Mouse (Mus musculus): ENCODE measurements around the gene Tmem267. TPM values are rescaled to one million over a fixed set of nuclear protein-coding genes. Genes with fewer than 3 reads are reported as not detected.
"Not testable (repeated sequence)": the region's sequence is repeated elsewhere in the genome, so short reads cannot be mapped to it uniquely, and the experiment has no call there.

Gene Tmem267
- total RNA-seq, 1 experiment from 2014 or later, result 2.9 TPM

- ATAC-seq (replicated peaks; ENCODE audit: insufficient number of reproducible peaks, low FRiP score, low TSS enrichment, poor library complexity, severe bottlenecking), result not testable (repeated sequence)
These were observed 116.1 kb downstream of the Tmem267 start for GRCm38 (mm10) chr13:119603890-119604289.

GRCm38 (mm10) chr13:119604322-119604721 is 116.5 kb downstream of the Tmem267 start:
- ATAC-seq (replicated peaks; ENCODE audit: insufficient number of reproducible peaks, low FRiP score, low TSS enrichment, poor library complexity, severe bottlenecking), result not testable (repeated sequence)

GRCm38 (mm10) chr13:119618841-119619240 is 131.0 kb downstream of the Tmem267 start:
- no peak for ATAC-seq (replicated peaks; ENCODE audit: insufficient number of reproducible peaks, low FRiP score, low TSS enrichment, poor library complexity, severe bottlenecking)

GRCm38 (mm10) chr13:119619735-119620134 is 131.9 kb downstream of the Tmem267 start:
- ATAC-seq (replicated peaks; ENCODE audit: insufficient number of reproducible peaks, low FRiP score, low TSS enrichment, poor library complexity, severe bottlenecking), result no peak

GRCm38 (mm10) chr13:119623634-119624033 is 135.8 kb downstream of the Tmem267 start, which contains the start of gene Ccl28:
Ccl28 (plus strand) TSS chr13:119623819.
- no peak for ATAC-seq (replicated peaks; ENCODE audit: insufficient number of reproducible peaks, low FRiP score, low TSS enrichment, poor library complexity, severe bottlenecking)

- ATAC-seq (replicated peaks; ENCODE audit: insufficient number of reproducible peaks, low FRiP score, low TSS enrichment, poor library complexity, severe bottlenecking), result not testable (repeated sequence)
These were observed 138.1 kb downstream of the Tmem267 start for GRCm38 (mm10) chr13:119625952-119626351.

GRCm38 (mm10) chr13:119631482-119632155 is 143.8 kb downstream of the Tmem267 start:
- ATAC-seq (replicated peaks; ENCODE audit: insufficient number of reproducible peaks, low FRiP score, low TSS enrichment, poor library complexity, severe bottlenecking), result peak; percentile 99

- no peak for ATAC-seq (replicated peaks; ENCODE audit: insufficient number of reproducible peaks, low FRiP score, low TSS enrichment, poor library complexity, severe bottlenecking)
These were observed 144.3 kb downstream of the Tmem267 start for GRCm38 (mm10) chr13:119632156-119632548.

GRCm38 (mm10) chr13:119635496-119635895 is 147.7 kb downstream of the Tmem267 start:
- no peak for ATAC-seq (replicated peaks; ENCODE audit: insufficient number of reproducible peaks, low FRiP score, low TSS enrichment, poor library complexity, severe bottlenecking)

GRCm38 (mm10) chr13:119637837-119638236 is 150.0 kb downstream of the Tmem267 start:
- no peak for ATAC-seq (replicated peaks; ENCODE audit: insufficient number of reproducible peaks, low FRiP score, low TSS enrichment, poor library complexity, severe bottlenecking)

GRCm38 (mm10) chr13:119638449-119638848 is 150.6 kb downstream of the Tmem267 start:
- ATAC-seq (replicated peaks; ENCODE audit: insufficient number of reproducible peaks, low FRiP score, low TSS enrichment, poor library complexity, severe bottlenecking), result no peak

GRCm38 (mm10) chr13:119639302-119639701 is 151.5 kb downstream of the Tmem267 start:
- no peak for ATAC-seq (replicated peaks; ENCODE audit: insufficient number of reproducible peaks, low FRiP score, low TSS enrichment, poor library complexity, severe bottlenecking)

GRCm38 (mm10) chr13:119640504-119640903 is 152.7 kb downstream of the Tmem267 start:
- no peak for ATAC-seq (replicated peaks; ENCODE audit: insufficient number of reproducible peaks, low FRiP score, low TSS enrichment, poor library complexity, severe bottlenecking)

- ATAC-seq (replicated peaks; ENCODE audit: insufficient number of reproducible peaks, low FRiP score, low TSS enrichment, poor library complexity, severe bottlenecking), result no peak
These were observed 153.3 kb downstream of the Tmem267 start for GRCm38 (mm10) chr13:119641145-119641544.

GRCm38 (mm10) chr13:119644769-119645168 is 156.9 kb downstream of the Tmem267 start:
- ATAC-seq (replicated peaks; ENCODE audit: insufficient number of reproducible peaks, low FRiP score, low TSS enrichment, poor library complexity, severe bottlenecking), result no peak

- ATAC-seq (replicated peaks; ENCODE audit: insufficient number of reproducible peaks, low FRiP score, low TSS enrichment, poor library complexity, severe bottlenecking), result no peak
These were observed 158.7 kb downstream of the Tmem267 start for GRCm38 (mm10) chr13:119646511-119646910.

GRCm38 (mm10) chr13:119648891-119649698 is 161.3 kb downstream of the Tmem267 start:
- no peak for ATAC-seq (replicated peaks; ENCODE audit: insufficient number of reproducible peaks, low FRiP score, low TSS enrichment, poor library complexity, severe bottlenecking)

- ATAC-seq (replicated peaks; ENCODE audit: insufficient number of reproducible peaks, low FRiP score, low TSS enrichment, poor library complexity, severe bottlenecking), result no peak
These were observed 161.8 kb downstream of the Tmem267 start for GRCm38 (mm10) chr13:119649699-119650046.

GRCm38 (mm10) chr13:119654734-119655133 is 166.9 kb downstream of the Tmem267 start:
- no peak for ATAC-seq (replicated peaks; ENCODE audit: insufficient number of reproducible peaks, low FRiP score, low TSS enrichment, poor library complexity, severe bottlenecking)

- ATAC-seq (replicated peaks; ENCODE audit: insufficient number of reproducible peaks, low FRiP score, low TSS enrichment, poor library complexity, severe bottlenecking), result no peak
These were observed 168.4 kb downstream of the Tmem267 start for GRCm38 (mm10) chr13:119656246-119656645.
